Mouse (Mus musculus) olfactory bulb, adult 2 months (tissue): ENCODE data around the gene Olfr287. TPM values are rescaled to one million over a fixed set of nuclear protein-coding genes. Genes with fewer than 3 reads are reported as not detected.

Experiments used
- H3K27ac ChIP-seq: fragments of 200-500 bp; 2 replicates; pipeline ENCODE4 v1.5.1; 2012; ENCODE audit warnings: low read depth, low read length; ENCODE audit not compliant: insufficient read depth
- H3K4me1 ChIP-seq: fragments of 200-500 bp; 2 replicates; pipeline ENCODE4 v1.6.1; 2012; ENCODE audit warnings: low read length; ENCODE audit not compliant: control insufficient read depth, insufficient read depth
- H3K4me3 ChIP-seq: fragments of 200-500 bp; 2 replicates; pipeline ENCODE4 v1.5.1; 2012; ENCODE audit warnings: mild to moderate bottlenecking, low read depth, low read length, moderate library complexity; ENCODE audit not compliant: insufficient read depth
- CTCF ChIP-seq: fragments of 200-500 bp; IDR thresholded peaks from 2 replicates; pipeline ENCODE4 v1.5.1; 2012; ENCODE audit warnings: low read depth, mild to moderate bottlenecking, low read length, moderate library complexity; ENCODE audit not compliant: insufficient read depth
- POLR2A ChIP-seq: fragments of 200-500 bp; IDR thresholded peaks from 2 replicates; pipeline ENCODE4 v1.6.1; 2012; ENCODE audit warnings: mild to moderate bottlenecking, low read depth, low read length, moderate library complexity; ENCODE audit not compliant: insufficient read depth
- WGBS: fragments of 180-500 bp; shearing (Covaris S2); methylation state at CpG from one replicate; pipeline ENCODE4 v1.1.7; 2018; 5-methylcytosine and 5-hydroxymethylcytosine counted together
- polyA plus RNA-seq: library from polyadenylated mRNA; stranded (reverse); fragments of >200 nt; gene quantifications from 2 replicates; pipeline ENCODE4 v1.2.4, GENCODE M21; 2012; ENCODE audit warnings: low replicate concordance; ENCODE audit not compliant: missing spikeins, insufficient read depth, insufficient read length

Gene Olfr287
- polyA plus RNA-seq, 1 experiment = not detected

- Histone ChIP-seq H3K4me1 (peaks cover 25% of the 10 kb centered on the region), H3K27ac (no peak overlapping the region), H3K4me3 (no peak overlapping the region)
- TF ChIP-seq CTCF (no peak), POLR2A (no peak)
- 75% methylated on average over 5 of the region's 5 CpGs for WGBS
Observed at GRCm38 (mm10) chr15:98172113-98172512, 48.7 kb downstream of the Olfr287 start.

DNA sequence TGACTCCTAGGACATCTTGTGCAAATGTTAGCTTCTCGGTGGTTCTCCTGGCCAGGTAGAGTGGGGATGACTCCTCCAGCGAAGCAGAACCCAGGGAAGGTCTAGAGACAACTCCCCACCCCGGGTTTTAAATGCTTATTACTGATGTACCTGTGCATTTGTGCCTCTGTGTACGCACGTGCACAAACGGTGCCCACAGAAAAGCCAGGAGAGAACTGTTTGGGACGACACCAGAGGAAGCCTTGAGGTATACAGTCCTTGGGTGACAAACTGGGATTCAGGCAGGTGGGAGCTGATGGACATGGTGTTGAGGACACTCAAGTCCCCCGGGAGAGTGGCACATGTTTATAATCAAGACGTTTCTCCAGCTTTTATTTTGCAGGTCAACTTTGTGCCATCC, 49.9 kb downstream of the Olfr287 start:
- WGBS = 79% methylated on average over 9 of the region's 9 CpGs
- no peak overlapping the region for H3K27ac ChIP-seq
- no peak for TF ChIP-seq CTCF
- no peak for TF ChIP-seq POLR2A
- H3K4me3 ChIP-seq = no peak overlapping the region
- H3K4me1 ChIP-seq = peaks cover 25% of the 10 kb centered on the region

GRCm38 (mm10) chr15:98170365-98170764, 50.5 kb downstream of the Olfr287 start:
- peaks cover 25% of the 10 kb centered on the region for H3K4me1 ChIP-seq
- WGBS = 12% methylated on average over 7 of the region's 7 CpGs
- peak overlapping the region; percentile 41 for H3K4me3 ChIP-seq
- TF ChIP-seq CTCF (no peak), POLR2A (no peak)
- no peak overlapping the region for H3K27ac ChIP-seq

- Histone ChIP-seq H3K4me3 (peak overlapping the region; percentile 74), H3K27ac (no peak overlapping the region), H3K4me1 (peaks cover 25% of the 10 kb centered on the region)
- 15% methylated on average over 19 of the region's 19 CpGs for WGBS
- TF ChIP-seq CTCF = no peak
- no peak for TF ChIP-seq POLR2A
Observed at GRCm38 (mm10) chr15:98168622-98169004, 52.2 kb downstream of the Olfr287 start.

GRCm38 (mm10) chr15:98167645-98168621, 52.9 kb downstream of the Olfr287 start:
- Histone ChIP-seq H3K27ac (peak overlapping the region; percentile 24), H3K4me1 (peaks cover 25% of the 10 kb centered on the region), H3K4me3 (peak overlapping the region; percentile 74)
- WGBS = 2% methylated on average over 69 of the region's 69 CpGs
- TF ChIP-seq CTCF (no peak), POLR2A (peak; percentile 79)

DNA sequence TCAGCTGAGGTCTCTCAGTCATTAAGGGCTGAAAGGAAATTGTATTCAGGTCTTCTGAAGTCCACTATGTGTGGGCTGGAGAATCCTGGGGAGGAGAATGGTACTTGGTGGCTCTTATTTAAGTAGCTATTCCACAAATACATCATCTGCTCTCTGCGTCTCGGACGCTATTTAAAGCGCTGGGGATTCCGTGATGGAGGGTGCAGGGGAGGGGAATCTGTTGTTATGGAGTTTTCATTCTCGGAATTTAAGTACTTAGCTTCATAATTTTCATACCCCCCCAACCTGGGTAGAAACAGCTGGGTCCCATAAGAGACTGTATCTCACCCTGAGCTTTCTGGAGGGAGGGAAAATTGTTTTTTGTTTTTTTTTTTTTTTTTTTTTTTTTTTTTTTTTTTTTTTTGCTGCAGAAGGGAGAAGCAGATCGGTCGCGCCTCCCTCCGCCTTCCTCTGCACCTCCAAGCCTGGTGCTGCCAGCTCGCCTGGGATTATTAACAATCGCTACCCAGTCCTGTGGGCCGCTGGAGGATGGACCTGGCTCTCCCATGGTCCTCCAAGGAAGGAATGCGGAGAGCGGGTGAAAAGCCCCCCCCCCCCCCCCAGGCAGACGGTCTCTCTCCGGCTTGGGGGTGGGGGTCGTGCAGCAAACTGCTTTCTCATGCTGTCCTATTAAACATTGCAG, 53.8 kb downstream of the Olfr287 start, which contains the start of gene Ccdc184:
Ccdc184 (plus strand) TSS at position 196 of the 682 bp plus-strand sequence.
- peak within 1 kb of the TSS; percentile 74 for H3K4me3 ChIP-seq
- no peak for TF ChIP-seq CTCF
- TF ChIP-seq POLR2A = no peak
- peak within 1 kb of the TSS; percentile 78 for H3K27ac ChIP-seq
- H3K4me1 ChIP-seq = peaks cover 25% of the 10 kb centered on the region
- under 1% methylated on average over 18 of the region's 18 CpGs for WGBS

- Histone ChIP-seq H3K4me1 (peaks cover 21% of the 10 kb centered on the region), H3K27ac (no peak within 1 kb of the TSS), H3K4me3 (no peak within 1 kb of the TSS)
- 91% methylated on average over 5 of the region's 5 CpGs for WGBS
- TF ChIP-seq POLR2A = no peak
- TF ChIP-seq CTCF = no peak
Observed at GRCm38 (mm10) chr15:98165525-98165924, 55.3 kb downstream of the Olfr287 start, which contains the start of gene Asb8. TSS of gene Asb8 (minus strand) at chr15:98165625.

DNA sequence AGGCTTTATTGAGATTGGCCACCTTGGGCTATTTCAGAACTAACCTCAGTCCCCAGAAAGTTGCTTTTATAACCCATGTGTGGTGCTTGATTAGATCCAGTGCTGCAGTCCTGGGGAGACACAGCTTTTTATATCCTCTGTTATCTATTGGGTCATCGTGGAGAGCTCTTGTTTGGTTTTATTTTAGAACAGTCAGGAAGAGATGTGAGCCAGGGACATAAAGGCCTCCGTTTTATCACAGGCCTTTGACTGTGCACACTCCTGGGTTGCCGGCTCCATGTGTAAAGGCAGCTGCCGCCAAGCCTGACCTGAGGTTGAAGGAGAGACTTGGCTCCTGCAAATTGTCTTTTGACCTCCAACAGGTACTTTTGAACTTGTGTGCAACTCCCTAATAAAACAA, 58.3 kb downstream of the Olfr287 start:
- no peak for TF ChIP-seq CTCF
- no peak for TF ChIP-seq POLR2A
- Histone ChIP-seq H3K27ac (no peak overlapping the region), H3K4me3 (no peak overlapping the region), H3K4me1 (no peaks in the 10 kb centered on the region)
- WGBS = 79% methylated on average over 4 of the region's 4 CpGs
